Mouse (Mus musculus): ENCODE data around the gene Cnrip1.

Cnrip1 gene

GRCm38 (mm10) chr11:17107359-17107758 is 56.0 kb downstream of the Cnrip1 start:
- DNase-seq (ENCODE audit: low spot score in 2 of 2) = no peak

GRCm38 (mm10) chr11:17112419-17113090 is 61.2 kb downstream of the Cnrip1 start:
- DNase-seq (ENCODE audit: low spot score in 2 of 2) = no peak

DNA sequence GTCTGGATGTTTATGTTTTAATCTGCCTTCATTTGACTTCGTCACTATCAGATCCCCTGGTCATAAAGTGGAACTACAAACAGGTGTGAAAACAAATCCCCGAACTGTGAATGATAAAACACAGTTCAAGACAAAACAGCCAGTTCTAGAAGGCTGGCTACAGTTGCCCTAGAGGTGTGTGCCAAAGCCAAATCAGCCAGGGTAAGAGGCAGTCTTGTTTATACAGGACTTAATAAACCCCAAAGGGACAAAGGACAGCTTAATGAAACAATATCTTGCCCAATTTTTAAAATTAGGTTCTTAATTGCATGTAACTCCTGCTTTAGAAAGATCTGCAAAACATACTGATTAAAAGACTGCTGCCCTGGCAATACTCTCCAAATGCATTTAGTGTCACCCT is 75.0 kb downstream of the Cnrip1 start:
- no peak for DNase-seq (ENCODE audit: low spot score in 2 of 2)

All from cerebellum, postnatal 4 days (tissue).